Mouse (Mus musculus) limb, embryonic 12.5 days (tissue): ENCODE results near the gene Robo2. TPM values are rescaled to one million over a fixed set of nuclear protein-coding genes. Genes with fewer than 3 reads are reported as not detected.

Experiments
- ATAC-seq: fragments of 200-750 bp; cut with Nextera tagmentation; 2 replicates; pipeline ENCODE4 v1.8.0; 2017; ENCODE audit warnings: low read depth, moderate TSS enrichment; ENCODE audit not compliant: insufficient number of reproducible peaks, insufficient read depth, low FRiP score, low TSS enrichment
- H3K27ac ChIP-seq: fragments of 300-500 bp; sonication (generic); 2 replicates; pipeline ENCODE4 v1.5.1; 2016; ENCODE audit warnings: mild to moderate bottlenecking, moderate library complexity
- H3K27me3 ChIP-seq: fragments of 300-500 bp; sonication (generic); 2 replicates; pipeline ENCODE4 v1.6.1; 2016; ENCODE audit warnings: mild to moderate bottlenecking, moderate library complexity
- H3K36me3 ChIP-seq: fragments of 300-500 bp; sonication (generic); 2 replicates; pipeline ENCODE4 v1.6.1; 2016; ENCODE audit warnings: mild to moderate bottlenecking, moderate library complexity
- H3K4me1 ChIP-seq: fragments of 300-500 bp; sonication (generic); replicated peaks from 2 replicates; pipeline ENCODE4 v1.6.1; 2016
- H3K4me2 ChIP-seq: fragments of 300-500 bp; sonication (generic); 2 replicates; pipeline ENCODE4 v1.6.1; 2016; ENCODE audit warnings: mild to moderate bottlenecking, moderate library complexity
- H3K4me3 ChIP-seq: fragments of 300-500 bp; sonication (generic); replicated peaks from 2 replicates; pipeline ENCODE4 v1.5.1; 2016; ENCODE audit warnings: mild to moderate bottlenecking
- H3K9ac ChIP-seq: fragments of 300-500 bp; sonication (generic); replicated peaks from 2 replicates; pipeline ENCODE4 v1.6.1; 2016; ENCODE audit warnings: mild to moderate bottlenecking, moderate library complexity
- H3K9me3 ChIP-seq: fragments of 300-500 bp; sonication (generic); 2 replicates; pipeline ENCODE4 v1.6.1; 2016; ENCODE audit warnings: mild to moderate bottlenecking, moderate library complexity
- WGBS: fragments of 180-500 bp; shearing (Covaris S2); methylation state at CpG from one replicate; pipeline ENCODE4 v1.1.7; 2016; 5-methylcytosine and 5-hydroxymethylcytosine counted together
- polyA plus RNA-seq: library from polyadenylated mRNA; unstranded; fragments of >200 nt; fragmentation: Nextera tagmentation; extraction: Ambion mirVana; gene quantifications from 2 replicates; pipeline ENCODE4 v1.2.1, GENCODE M21; 2016

Gene Robo2
- polyA plus RNA-seq, 1 experiment from 2014 or later = 102 TPM

DNA sequence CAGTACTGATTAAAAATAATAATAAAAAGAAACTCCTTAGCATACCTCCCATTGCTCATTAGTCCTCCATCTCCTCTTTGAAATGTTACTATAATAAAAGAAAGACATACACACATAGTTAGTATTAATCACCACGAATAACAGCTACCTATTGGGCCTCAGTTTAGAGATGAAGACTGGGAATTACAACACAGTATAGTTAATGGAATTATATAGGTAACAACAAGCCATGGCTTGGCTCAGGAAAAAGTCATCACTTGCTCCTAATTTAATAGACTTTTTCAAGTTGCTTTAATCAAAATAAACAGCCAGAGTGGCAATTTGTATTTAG lies 471.4 kb downstream of the Robo2 start:
- 75% methylated on average over 1 of the region's 1 CpGs for WGBS

DNA sequence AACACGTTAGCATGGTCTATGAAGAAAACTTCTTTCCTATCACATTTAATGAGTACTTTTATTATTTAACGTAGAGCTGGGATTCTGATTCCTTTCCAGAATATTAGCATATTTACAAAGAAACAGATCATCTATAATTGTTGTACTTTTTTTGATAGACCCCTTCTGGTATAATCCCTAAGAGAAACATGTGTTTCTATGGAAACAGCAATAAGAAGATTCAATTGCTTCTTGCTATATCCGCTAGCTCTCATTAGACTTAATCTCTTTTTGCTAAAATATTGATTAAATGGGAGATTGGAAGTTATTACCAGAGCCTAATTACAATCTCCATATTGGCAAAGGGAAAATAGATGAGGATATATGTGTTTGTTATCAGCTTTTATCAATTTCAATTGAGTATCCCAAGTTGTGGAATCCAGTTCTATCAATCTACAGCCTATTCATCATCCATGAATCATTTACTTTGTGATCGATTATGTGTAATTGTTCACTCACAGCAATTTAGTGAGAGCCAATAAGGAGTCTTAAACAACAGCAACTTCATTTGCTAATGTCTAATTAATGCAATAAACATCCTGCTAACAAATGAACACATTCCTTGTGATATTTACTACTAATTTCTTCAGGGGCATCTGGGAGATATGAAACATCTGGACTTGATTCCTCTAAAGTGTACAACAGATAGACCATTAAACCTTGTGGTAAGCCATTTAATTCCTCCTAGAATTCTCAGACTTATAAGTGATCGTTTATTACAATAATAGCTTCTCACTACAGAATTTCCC lies 472.0 kb downstream of the Robo2 start:
- peaks cover 9% of the 10 kb centered on the region; the same call in 1 of the 2 replicates for H3K36me3 ChIP-seq
- no peak for ATAC-seq
- no peaks in the 10 kb centered on the region for H3K4me1 ChIP-seq
- no peak overlapping the region for H3K9ac ChIP-seq
- no peak overlapping the region for H3K4me3 ChIP-seq
- WGBS = 67% methylated on average over 5 of the region's 5 CpGs
- no peaks in the 10 kb centered on the region for H3K27me3 ChIP-seq
- no peaks in the 10 kb centered on the region for H3K9me3 ChIP-seq
- no peak overlapping the region for H3K27ac ChIP-seq
- no peak overlapping the region for H3K4me2 ChIP-seq

More for the DNA sequence above, 471.4 kb downstream of the Robo2 start:
- Histone ChIP-seq H3K4me2 (no peak overlapping the region), H3K4me3 (no peak overlapping the region), H3K27ac (no peak overlapping the region), H3K9ac (no peak overlapping the region), H3K27me3 (no peaks in the 10 kb centered on the region), H3K4me1 (no peaks in the 10 kb centered on the region), H3K36me3 (peaks cover 9% of the 10 kb centered on the region; the same call in 1 of the 2 replicates), H3K9me3 (no peaks in the 10 kb centered on the region)
- ATAC-seq = no peak

DNA sequence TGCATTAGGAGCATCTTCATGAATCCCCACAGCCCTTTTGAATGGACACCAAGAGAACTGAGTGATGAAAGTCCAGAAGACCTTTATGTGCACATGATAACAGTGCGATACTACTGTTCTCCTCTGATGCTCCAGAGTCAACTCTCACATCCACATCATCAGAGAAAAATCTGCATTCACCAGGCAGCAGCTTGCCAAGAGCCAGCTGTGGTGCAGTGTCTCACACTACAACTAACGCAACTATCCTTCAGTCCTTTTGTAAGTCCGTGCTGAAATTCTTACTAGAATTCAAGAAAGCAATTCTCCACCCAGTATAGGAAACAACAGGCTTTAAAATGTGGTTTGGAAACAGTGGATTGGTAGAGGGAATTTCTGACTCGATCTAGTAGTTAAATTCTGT lies 481.3 kb downstream of the Robo2 start:
- 88% methylated on average over 4 of the region's 4 CpGs for WGBS
- no peaks in the 10 kb centered on the region for H3K4me1 ChIP-seq
- no peak overlapping the region for H3K4me2 ChIP-seq
- H3K27ac ChIP-seq = no peak overlapping the region
- no peaks in the 10 kb centered on the region for H3K27me3 ChIP-seq
- no peak overlapping the region for H3K4me3 ChIP-seq
- no peaks in the 10 kb centered on the region for H3K9me3 ChIP-seq
- peaks cover 23% of the 10 kb centered on the region for H3K36me3 ChIP-seq
- no peak overlapping the region for H3K9ac ChIP-seq
- no peak for ATAC-seq

DNA sequence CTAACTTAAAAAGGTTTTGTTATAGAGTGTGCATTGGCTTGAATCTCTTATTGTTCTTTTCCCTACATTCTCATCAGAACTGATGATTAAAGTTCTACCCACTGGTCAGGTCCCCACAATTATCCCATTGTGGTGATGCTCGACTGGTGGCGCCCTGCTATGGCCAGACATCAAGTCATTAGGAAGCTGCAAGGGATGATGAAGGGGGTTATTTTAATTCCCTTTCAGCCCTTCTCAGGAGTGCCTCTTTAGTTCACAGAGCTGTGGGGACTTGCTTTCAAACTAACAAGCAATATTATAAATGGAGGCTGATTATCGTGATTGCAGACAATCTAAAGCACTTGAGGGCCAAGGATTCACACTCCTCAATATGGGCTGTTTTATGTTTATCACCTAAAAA lies 484.1 kb downstream of the Robo2 start:
- no peak for ATAC-seq
- H3K27me3 ChIP-seq = no peaks in the 10 kb centered on the region
- no peak overlapping the region for H3K9ac ChIP-seq
- peaks cover 10% of the 10 kb centered on the region; the same call in 1 of the 2 replicates for H3K36me3 ChIP-seq
- H3K9me3 ChIP-seq = no peaks in the 10 kb centered on the region
- H3K4me2 ChIP-seq = no peak overlapping the region
- no peak overlapping the region for H3K27ac ChIP-seq
- H3K4me1 ChIP-seq = no peaks in the 10 kb centered on the region
- no peak overlapping the region for H3K4me3 ChIP-seq
- 79% methylated on average over 3 of the region's 3 CpGs for WGBS

DNA sequence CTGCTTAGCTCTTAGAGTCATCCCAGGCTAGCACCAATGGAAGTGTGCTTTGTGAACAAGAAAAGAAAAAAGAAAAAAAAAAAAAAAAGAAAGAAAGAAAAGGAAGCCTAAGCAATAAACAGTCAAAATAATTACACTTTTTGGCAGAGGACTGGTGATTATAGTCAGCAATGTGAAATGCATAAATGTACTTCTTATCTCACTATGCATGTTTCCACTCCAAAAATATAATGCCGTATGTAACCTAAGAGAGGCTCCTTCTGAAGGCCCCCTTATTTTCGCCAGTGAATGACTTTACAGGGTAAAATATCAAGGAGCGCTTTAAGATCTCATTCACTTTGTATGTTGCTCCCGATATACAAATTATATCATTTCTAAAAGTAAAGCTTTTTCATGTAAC lies 496.2 kb downstream of the Robo2 start:
- Histone ChIP-seq H3K36me3 (peaks cover 7% of the 10 kb centered on the region; the same call in 1 of the 2 replicates), H3K4me3 (no peak overlapping the region), H3K4me2 (no peak overlapping the region), H3K4me1 (no peaks in the 10 kb centered on the region), H3K9me3 (no peaks in the 10 kb centered on the region), H3K27ac (no peak overlapping the region), H3K9ac (no peak overlapping the region), H3K27me3 (no peaks in the 10 kb centered on the region)
- WGBS = 90% methylated on average over 4 of the region's 4 CpGs
- ATAC-seq = no peak

DNA sequence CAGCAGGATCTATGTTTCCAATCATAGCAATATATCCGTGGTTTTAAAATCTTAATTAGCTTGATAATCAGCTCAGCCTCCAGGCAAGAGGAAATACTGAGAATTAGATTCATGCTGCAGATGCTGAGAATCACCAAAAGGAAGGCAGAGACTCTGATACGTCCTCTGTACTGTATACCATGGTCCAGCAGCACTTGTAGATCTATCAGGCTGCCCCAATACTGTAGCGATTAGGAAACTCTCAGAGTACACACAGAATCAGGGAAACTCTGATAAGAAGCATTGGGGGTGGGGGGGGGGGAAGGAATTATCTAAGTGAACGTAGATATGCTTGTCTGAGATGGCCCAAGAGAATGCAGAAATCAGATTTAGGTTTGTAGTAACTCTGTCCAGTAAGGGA lies 496.7 kb downstream of the Robo2 start:
- Histone ChIP-seq H3K36me3 (0 out of 2 replicates have a peak, but pooled peaks cover 2% of the 10 kb centered on the region), H3K9ac (no peak overlapping the region), H3K27me3 (no peaks in the 10 kb centered on the region), H3K4me3 (no peak overlapping the region), H3K4me2 (no peak overlapping the region), H3K9me3 (no peaks in the 10 kb centered on the region), H3K27ac (no peak overlapping the region), H3K4me1 (no peaks in the 10 kb centered on the region)
- WGBS = 64% methylated on average over 4 of the region's 4 CpGs
- ATAC-seq = no peak

DNA sequence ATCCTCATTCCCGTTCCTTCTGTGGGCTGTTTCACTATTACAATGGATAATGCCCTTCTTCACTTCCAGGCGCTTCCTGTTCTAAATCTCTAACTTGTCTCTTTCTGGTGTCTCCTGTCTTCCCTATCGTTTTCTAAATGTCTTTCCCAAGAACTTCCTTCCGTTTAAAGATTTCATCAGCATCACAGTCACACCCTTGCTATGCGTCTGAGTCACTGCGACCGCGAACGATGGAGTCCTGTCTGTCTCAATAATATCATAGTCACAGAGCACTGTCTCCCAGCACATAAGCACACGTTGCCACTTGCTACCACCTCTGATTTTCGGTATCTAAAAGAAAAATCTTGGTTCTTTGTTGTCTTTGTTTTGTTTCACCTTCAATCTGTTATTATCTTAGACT lies 503.1 kb downstream of the Robo2 start:
- Histone ChIP-seq H3K9me3 (no peaks in the 10 kb centered on the region), H3K9ac (no peak overlapping the region), H3K36me3 (peaks cover 10% of the 10 kb centered on the region), H3K4me3 (no peak overlapping the region), H3K27me3 (no peaks in the 10 kb centered on the region), H3K4me2 (no peak overlapping the region), H3K27ac (no peak overlapping the region), H3K4me1 (no peaks in the 10 kb centered on the region)
- 89% methylated on average over 11 of the region's 11 CpGs for WGBS
- no peak for ATAC-seq

DNA sequence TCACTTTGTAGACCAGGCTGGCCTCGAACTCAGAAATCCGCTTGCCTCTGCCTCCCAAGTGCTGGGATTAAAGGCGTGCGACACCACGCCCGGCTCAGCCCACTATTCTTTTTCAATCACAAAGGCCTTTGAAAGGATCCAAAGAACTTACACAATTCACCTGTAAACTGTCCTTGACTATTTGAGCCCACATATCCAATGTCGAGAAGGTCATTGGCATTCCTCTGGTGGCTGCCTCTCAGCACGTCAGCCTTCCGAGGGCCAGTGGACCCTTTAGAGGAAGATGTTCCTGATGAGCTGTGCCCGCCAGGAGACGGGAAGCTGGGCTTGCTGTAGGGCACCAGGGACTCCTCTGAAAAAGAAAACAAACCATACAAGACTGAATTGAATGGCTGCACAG lies 514.8 kb downstream of the Robo2 start:
- no peak overlapping the region for H3K27ac ChIP-seq
- WGBS = 90% methylated on average over 11 of the region's 11 CpGs
- no peaks in the 10 kb centered on the region for H3K4me1 ChIP-seq

DNA sequence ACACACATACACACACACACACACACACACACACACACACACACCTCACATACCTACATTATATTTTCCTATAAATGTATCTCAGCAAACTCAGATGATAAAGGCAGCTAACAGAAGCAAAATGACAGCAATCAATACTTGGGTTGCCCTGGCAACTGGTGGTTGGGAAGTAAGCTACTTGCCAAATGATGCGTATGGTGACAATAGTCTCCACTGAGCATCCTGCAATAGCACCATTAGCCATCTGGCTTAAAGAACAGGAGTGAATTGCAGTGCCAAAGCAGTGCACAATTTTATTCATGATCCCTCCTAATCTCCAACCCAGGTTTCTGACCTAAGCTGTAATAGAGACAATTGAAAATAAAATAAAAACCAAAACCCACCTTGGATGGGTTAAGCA lies 529.7 kb downstream of the Robo2 start:
- no peaks in the 10 kb centered on the region for H3K36me3 ChIP-seq
- no peaks in the 10 kb centered on the region for H3K4me1 ChIP-seq
- H3K4me2 ChIP-seq = no peak overlapping the region
- no peaks in the 10 kb centered on the region for H3K27me3 ChIP-seq
- no peak overlapping the region for H3K27ac ChIP-seq
- no peak overlapping the region for H3K4me3 ChIP-seq
- H3K9ac ChIP-seq = no peak overlapping the region
- no peaks in the 10 kb centered on the region for H3K9me3 ChIP-seq
- no peak for ATAC-seq
- 93% methylated on average over 1 of the region's 1 CpGs for WGBS

More for the DNA sequence above, 514.8 kb downstream of the Robo2 start:
- Histone ChIP-seq H3K4me3 (no peak overlapping the region), H3K36me3 (peaks cover 11% of the 10 kb centered on the region), H3K27me3 (no peaks in the 10 kb centered on the region), H3K9me3 (no peaks in the 10 kb centered on the region), H3K4me2 (no peak overlapping the region), H3K9ac (no peak overlapping the region)
- no peak for ATAC-seq

DNA sequence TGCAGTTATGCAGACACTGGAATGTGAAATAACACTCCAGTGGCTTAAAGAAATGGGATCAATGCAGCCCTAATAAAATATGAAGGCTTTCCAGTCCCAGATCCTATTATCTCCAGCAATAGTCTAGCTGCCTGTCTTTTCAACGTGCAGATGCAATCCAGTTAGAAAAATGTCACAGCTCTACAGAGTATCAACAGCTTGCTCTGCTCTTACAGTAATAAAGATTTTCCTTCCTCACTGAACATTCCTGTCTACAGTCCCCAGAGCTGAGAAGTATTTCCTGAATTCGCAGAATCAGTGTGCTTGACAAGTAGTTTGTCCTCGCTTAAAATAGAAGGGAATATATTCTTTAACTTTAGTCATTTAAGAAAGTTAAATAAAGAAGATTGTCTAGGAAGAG lies 533.7 kb downstream of the Robo2 start:
- Histone ChIP-seq H3K27ac (no peak overlapping the region), H3K9me3 (no peaks in the 10 kb centered on the region), H3K27me3 (no peaks in the 10 kb centered on the region), H3K4me1 (no peaks in the 10 kb centered on the region), H3K4me2 (no peak overlapping the region), H3K36me3 (no peaks in the 10 kb centered on the region), H3K4me3 (no peak overlapping the region), H3K9ac (no peak overlapping the region)
- no peak for ATAC-seq
- WGBS = 72% methylated on average over 3 of the region's 3 CpGs

DNA sequence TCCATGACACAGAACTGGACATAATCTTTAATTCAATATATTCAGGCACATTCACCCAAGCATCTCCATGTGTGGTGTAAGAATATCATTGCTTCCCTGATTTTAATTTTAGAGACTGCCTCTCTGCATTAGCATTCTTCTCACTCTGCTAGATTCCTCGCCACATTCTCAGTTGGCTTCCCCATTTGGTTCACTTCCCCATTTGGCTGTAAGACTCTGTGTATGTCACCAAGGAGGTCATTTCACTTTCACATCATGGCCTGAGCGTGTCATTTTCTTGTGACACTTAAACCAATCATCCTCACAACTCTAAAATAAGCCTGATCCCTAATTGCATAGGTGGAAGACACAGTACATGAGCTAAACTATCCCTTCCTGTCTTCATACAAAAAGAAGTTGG lies 536.6 kb downstream of the Robo2 start:
- no peak overlapping the region for H3K9ac ChIP-seq
- 72% methylated on average over 2 of the region's 2 CpGs for WGBS
- no peak for ATAC-seq
- no peaks in the 10 kb centered on the region for H3K36me3 ChIP-seq
- H3K9me3 ChIP-seq = no peaks in the 10 kb centered on the region
- no peak overlapping the region for H3K4me3 ChIP-seq
- H3K27me3 ChIP-seq = no peaks in the 10 kb centered on the region
- no peak overlapping the region for H3K27ac ChIP-seq
- no peak overlapping the region for H3K4me2 ChIP-seq
- peaks cover 4% of the 10 kb centered on the region; the same call in 1 of the 2 replicates for H3K4me1 ChIP-seq
